Mouse (Mus musculus): ENCODE measurements at regions not wholly inside any gene's neighbourhood (a gene's known extent, or its start where the extent isn't known, plus 50 kb on each side); places are given as distances from the start of the nearest gene placed in this dataset.
"Not testable (repeated sequence)": the region's sequence is repeated elsewhere in the genome, so short reads cannot be mapped to it uniquely, and the experiment has no call there.

- peak; percentile 39 for DNase-seq (ENCODE audit: low read depth, low spot score)
Observed at GRCm38 (mm10) chr17:85886237-85886636, 198.2 kb upstream of the Six2 start.

DNA sequence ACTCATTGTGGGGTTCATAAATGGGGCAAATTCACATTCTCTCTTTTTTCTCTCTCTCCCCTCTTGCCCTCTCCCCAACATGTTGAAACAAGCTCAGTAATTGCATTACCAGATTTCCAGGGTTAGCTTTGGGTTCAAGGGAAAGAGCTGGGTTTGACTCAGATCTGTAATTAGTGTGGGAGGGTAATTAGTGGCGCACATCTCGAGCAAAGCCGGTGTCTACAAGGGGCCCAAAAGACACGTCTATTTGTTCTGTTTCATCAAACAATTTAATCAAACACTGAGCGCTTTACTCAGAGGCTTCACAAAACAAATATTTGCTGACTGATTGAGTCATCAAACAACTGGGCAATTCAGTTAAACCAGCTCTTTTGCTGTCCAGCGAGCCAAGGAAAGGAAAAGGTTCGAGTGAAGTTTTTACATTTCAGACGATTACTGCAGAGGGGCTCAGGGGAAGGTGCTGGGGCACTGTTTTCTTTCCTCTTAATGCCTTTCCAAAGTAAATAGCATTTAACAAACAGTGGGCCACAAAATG is 193.6 kb upstream of the Six2 start:
- no peak for DNase-seq (ENCODE audit: low read depth, low spot score)

GRCm38 (mm10) chr17:85881046-85881445 is 193.0 kb upstream of the Six2 start:
- no peak for DNase-seq (ENCODE audit: low read depth, low spot score)

- DNase-seq (ENCODE audit: low read depth, low spot score), result peak; percentile 63
Observed at GRCm38 (mm10) chr17:85877426-85877825, 189.4 kb upstream of the Six2 start.

DNA sequence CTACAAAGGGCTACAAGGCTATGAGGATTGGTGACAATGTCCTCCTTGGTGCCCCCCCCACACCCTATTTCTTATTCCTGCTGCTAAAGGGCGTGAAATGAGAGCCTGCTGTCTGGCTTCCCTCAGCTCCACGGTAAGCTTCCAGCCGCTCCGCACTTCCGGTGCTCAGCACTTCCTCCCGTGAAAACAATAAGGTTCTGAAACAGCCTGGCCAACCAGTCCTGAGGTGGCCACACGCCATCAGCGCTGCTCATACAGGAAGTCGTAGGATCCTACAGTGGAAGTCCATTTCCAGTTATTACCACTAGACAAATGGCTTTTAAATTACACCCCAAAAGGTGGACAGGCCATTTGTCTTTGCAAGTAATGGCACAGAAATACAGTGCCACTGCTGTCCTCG is 188.8 kb upstream of the Six2 start:
- no peak for DNase-seq (ENCODE audit: low read depth, low spot score)

- DNase-seq (ENCODE audit: low read depth, low spot score), result no peak
Observed at GRCm38 (mm10) chr17:85873853-85874586, 185.9 kb upstream of the Six2 start.

DNA sequence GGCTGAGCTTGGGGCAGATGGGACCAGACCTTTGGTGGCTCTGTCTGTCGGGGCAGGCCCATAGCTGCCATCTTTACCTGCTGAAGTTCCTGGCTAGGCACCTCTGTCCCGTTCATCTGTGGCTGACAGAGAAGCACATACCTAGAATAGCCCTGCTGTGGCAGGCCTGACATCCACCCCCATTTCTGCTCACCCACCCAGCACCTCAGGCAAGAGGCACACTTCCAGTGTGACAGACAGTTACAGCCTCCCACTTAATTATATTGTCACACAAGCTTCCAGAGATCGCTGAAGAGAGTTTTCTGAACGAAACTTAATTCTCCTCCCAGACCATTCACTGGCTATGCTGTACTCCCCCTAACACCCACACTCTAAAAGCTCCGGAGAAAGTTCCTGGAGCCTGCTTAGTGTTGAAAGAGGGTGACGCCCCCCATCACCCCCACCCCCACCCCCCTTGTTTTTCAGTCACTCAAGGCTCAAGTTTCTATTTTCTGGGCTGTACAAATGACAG is 184.9 kb upstream of the Six2 start:
- no peak for DNase-seq (ENCODE audit: low read depth, low spot score)

DNA sequence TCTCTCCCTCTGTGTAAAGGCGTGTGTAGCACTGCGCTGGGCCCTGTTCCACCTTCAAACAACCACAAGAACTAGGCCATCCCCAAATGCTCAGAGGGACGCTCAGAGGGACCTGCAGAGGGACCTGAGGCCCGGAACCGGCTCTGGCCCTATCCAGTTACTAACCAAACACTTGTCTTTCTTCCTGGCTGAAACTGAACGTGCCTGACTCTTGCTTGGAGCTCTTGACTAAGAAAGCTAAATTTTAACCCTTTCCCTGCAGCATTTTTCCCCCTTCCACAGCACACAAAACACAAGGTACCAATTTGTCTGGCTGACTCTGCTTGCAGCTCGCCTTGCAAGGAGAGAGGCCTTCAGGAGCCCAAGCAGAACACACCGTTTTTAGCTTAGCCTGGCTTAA is 182.3 kb upstream of the Six2 start:
- DNase-seq (ENCODE audit: low read depth, low spot score), result no peak

GRCm38 (mm10) chr17:85869179-85869578 is 181.1 kb upstream of the Six2 start:
- DNase-seq (ENCODE audit: low read depth, low spot score), result no peak

GRCm38 (mm10) chr17:85867945-85868616 is 180.0 kb upstream of the Six2 start:
- DNase-seq (ENCODE audit: low read depth, low spot score), result no peak

GRCm38 (mm10) chr17:85866581-85866980 is 178.5 kb upstream of the Six2 start:
- no peak for DNase-seq (ENCODE audit: low read depth, low spot score)

DNA sequence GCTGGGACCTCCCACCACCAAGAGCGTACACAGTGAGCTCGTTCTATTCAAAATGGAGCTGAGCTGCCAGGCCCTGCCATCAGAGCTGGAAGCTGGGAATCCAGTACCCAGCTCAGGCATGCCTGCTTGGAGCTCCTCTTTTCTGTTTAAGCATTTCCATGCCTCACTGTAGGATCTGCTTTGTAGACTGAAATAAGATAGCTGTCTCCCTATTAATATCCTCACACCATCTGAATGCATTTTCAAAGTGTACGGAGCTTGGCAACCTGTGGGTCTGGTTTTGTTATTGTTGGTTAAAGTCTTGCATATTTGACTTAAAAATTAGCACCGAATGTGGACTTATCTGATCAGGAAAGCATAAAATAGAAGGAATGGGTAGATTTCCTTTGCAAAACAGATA is 177.9 kb upstream of the Six2 start:
- no peak for DNase-seq (ENCODE audit: low read depth, low spot score)

- no peak for DNase-seq (ENCODE audit: low read depth, low spot score)
Observed at GRCm38 (mm10) chr17:85861328-85861727, 173.3 kb upstream of the Six2 start.

DNA sequence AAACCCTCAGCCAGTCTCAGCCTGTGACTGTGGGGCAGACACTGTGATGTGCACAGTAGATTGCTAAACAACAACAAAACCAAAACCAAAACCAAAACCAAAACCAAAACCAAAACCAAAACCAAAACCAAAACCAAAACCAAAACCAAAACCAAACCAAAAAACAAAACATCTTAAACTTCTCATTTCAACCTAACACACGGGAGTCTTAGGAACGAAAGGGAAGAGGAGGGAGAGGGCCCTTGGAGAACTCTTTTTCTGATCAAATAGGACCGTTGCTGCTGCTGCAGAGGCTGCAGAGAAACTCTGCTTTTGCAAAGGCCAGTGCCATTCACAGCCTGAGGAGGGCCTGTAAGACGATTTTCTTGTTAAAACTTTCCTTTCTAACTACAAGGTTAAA is 172.7 kb upstream of the Six2 start:
- DNase-seq (ENCODE audit: low read depth, low spot score), result peak; percentile 26

DNA sequence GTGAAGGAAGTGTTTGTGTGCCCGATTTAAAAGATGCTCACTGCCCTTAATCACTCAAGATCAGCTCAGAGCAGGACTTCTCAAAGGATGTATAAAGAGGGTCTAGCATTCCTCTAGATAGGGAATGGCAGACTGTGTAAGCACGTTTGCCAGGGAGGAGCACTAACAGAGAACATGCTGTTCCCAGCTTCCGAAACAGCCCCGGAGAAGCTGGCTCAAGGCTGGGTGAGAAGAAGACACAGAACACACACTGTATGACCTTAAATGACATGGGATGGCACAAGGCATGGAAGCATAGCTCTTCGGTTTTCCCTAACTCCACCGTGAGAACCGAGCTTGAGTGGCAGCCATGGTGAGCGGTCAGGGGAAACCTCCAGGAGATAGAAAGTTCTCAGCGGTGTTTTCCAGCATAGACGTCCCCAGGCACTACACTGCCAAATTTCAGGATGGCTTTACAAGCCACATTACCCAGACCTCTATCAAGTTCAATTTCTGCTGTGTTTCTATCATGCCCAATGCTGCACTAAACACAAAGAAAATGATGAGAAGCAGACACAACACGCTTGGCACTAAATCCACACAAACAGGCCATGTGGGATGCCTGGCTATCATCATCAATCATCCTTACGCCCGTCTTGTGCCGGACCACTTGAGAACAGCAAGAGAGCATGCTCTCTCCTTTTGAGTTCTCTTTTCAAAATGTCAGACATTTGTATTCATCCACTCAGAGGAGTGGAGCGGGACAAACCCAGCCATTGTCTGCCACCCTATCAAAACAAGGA is 172.0 kb upstream of the Six2 start:
- DNase-seq (ENCODE audit: low read depth, low spot score), result no peak

- DNase-seq (ENCODE audit: low read depth, low spot score), result no peak
Observed at GRCm38 (mm10) chr17:85858516-85858915, 170.4 kb upstream of the Six2 start.

DNA sequence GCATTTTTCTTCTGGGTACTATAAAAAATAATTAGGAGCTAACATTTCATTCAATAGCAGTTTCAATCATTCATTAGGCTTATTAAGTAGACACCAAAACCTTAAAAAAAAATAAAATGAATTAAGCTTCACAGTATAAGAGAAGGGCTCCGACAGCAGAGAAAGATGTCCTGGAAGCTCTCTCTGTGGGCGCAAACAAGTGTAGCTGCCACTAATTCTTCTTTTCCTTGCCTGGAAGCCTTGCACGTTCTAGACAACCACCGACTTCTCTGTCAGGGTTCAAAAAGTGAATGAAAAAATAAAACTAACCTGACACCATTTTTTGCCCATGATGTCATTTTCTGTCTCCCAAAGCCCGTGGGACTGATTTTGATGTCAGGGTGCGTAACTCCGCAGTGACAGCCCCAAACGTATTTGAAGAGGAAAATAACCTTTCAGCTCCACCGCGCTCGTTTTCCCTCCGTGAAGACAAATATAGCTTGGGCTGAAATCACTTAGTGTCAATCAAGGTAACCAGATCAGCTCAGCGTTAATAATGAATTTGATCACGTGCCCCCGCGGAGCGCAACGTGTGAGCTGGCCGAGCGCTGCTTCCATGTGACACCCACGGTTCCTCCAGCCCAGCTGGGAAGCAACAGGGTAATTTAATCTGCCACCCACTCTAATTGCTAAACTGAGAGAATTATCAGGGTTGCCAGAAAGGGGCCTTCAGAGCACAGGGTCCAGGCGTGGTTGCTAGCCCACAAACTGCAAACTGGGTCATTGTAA is 169.8 kb upstream of the Six2 start:
- no peak for DNase-seq (ENCODE audit: low read depth, low spot score)

- DNase-seq (ENCODE audit: low read depth, low spot score), result not testable (repeated sequence)
Observed at GRCm38 (mm10) chr17:85856894-85857293, 168.8 kb upstream of the Six2 start.

DNA sequence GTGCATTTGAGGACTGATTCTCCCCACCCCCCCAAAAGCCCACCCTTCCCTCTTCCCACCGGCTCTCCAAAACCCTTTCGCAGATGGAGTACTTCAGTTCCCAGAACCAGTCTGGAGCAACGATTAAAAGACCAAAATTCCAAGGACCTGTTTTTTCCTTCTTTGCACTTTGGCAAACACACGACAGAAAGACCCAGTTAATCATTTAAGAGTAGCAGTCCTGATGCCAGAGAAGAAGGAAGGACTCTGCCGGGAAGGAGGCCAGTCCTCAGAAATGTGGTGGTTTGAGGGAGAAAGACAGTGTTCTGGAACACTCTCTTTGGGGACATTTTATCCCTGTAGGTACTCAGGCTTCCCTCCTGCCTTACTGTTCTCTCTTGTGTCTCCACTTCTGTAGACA is 165.1 kb upstream of the Six2 start:
- no peak for DNase-seq (ENCODE audit: low read depth, low spot score)

DNA sequence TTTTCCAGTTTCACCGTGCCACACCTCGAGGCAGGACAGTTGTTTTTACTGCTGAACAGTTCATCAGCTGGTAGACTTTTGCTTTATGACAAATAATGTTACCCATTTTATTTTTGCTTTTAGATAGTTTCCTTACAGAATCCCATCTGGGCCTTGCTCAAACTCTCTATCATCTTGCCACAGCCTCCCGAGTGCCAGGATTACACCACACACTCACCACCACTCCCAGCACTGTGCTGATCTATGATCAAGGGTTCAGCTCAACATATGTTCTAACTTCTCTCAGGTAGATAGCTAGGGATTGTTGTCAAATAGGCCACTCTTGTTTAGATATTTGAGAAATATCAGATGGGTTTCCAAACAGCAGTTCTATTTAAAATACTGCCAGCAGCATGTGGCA is 160.5 kb upstream of the Six2 start:
- no peak for DNase-seq (ENCODE audit: low read depth, low spot score)

DNA sequence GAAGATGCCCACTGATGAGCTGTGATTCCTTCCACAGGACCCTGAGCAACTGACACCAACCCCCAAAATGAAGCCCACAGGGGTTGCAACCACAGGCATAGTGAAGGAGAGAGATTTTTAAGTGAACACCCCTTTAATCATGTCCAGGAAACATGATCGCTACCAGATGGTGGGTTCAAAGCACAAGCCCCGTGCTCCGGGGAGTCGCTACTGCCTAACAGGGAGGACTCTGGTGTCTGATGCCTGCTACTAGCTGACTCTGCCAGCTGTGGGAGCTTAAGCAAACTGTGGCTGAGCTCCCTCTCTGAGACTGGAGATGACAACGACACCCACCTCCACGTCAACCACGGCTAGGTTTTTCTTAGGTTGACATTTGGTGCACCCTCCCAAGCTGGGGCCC is 159.7 kb upstream of the Six2 start:
- DNase-seq (ENCODE audit: low read depth, low spot score), result no peak

All from A20 (cell line).